Comparison of ENCODE assay signal across 9 mouse cellular contexts in the genomic region with DNA sequence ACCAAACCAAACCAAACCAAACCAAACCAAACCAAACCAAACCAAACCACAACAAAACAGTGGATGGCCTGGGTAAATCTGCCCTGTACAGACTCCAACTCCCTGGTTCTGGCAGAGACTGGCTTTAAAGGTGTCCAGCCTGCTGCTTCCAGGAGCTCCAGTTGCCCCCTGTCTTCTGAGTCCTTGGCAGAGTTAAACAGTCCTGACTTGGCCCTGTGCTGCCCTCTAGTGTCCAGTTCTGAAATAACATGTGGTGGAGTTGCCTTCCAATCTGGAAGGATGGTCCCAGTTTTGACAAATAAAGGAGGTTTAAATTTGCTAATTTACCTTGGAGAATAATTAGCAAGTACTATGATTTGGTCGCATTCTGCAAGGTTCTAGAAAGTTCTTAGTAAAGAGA.
A peak's percentile ranks its signal among the peaks of the same experiment; 100 is the strongest.
DNase-seq lines count a peak whose midpoint lies in the region; ATAC-seq and TF ChIP-seq lines count a peak whose summit lies in the region.
"Had no signal": no experiment of that assay in that cellular context is flagged by ENCODE, and none has a peak within 500 bp of the region (broad histone marks: within the 10 kb centered on the region; RNA-seq: fewer than 3 reads in every experiment).

No protein-coding gene starts in this region.

- no peak overlapping the region for H3K9ac ChIP-seq in CH12.LX (ENCODE audit: insufficient read depth, low read depth)
- H3K9ac ChIP-seq in lung, embryonic 15.5 days: no peak overlapping the region
- H3K9ac ChIP-seq: limb, embryonic 12.5 days had no signal

- intact Hi-C loops in heart, postnatal 10 days (cut with DNase I): loop anchor here (1.0 to 10.0 kb wide), 5 partner anchors 25 to 417 kb away; no protein-coding TSS in a partner anchor

- 0 out of 2 replicates have a peak, but pooled peaks have one; percentile 47 for ATAC-seq in lung, embryonic 15.5 days (ENCODE audit: borderline replicate concordance, extremely low read depth, low FRiP score, low TSS enrichment)

- TF ChIP-seq RAD21 in CH12.LX (IDR thresholded peaks at IDR 0.05; ENCODE audit: low read depth, low read length): peak; percentile 82

- no peak overlapping the region for H3K4me2 ChIP-seq in CH12.LX (ENCODE audit: insufficient read depth, low read depth, poor library complexity, severe bottlenecking)
- H3K4me2 ChIP-seq in lung, embryonic 15.5 days: no peak overlapping the region
- H3K4me2 ChIP-seq: limb, embryonic 12.5 days had no signal

- H3K4me3 ChIP-seq in CH12.LX (replicated peaks in 1 of 3; ENCODE audit: low read depth in 2 of 3, low read length in 2 of 3, poor library complexity in 1 of 3): no peak overlapping the region
- H3K4me3 ChIP-seq in forebrain, embryonic 10.5 days: no peak overlapping the region
- no peak overlapping the region for H3K4me3 ChIP-seq in lung, embryonic 15.5 days
- H3K4me3 ChIP-seq: limb, embryonic 12.5 days had no signal

- TF ChIP-seq EP300 in CH12.LX (IDR thresholded peaks at IDR 0.05; ENCODE audit: low read length): no peak

- no peaks in the 10 kb centered on the region for H3K36me3 ChIP-seq in CH12.LX (replicated peaks in 1 of 2; ENCODE audit: control insufficient read depth in 1 of 2, insufficient read depth in 1 of 2, low read length in 1 of 2)
- H3K36me3 ChIP-seq in forebrain, embryonic 10.5 days (replicated peaks): no peaks in the 10 kb centered on the region
- H3K36me3 ChIP-seq in lung, embryonic 15.5 days: no peaks in the 10 kb centered on the region
- H3K36me3 ChIP-seq: limb, embryonic 12.5 days had no signal

- in situ Hi-C loops in CH12.LX (cut with MboI; ENCODE audit: low pct_ligation_motif_present, low pct_unique_long_range_greater_than_20kb, low sequenced_read_pairs): no loop called here

- DNase-seq in CH12.LX (ENCODE audit: extremely low read depth): peak; percentile 60
- peak; percentile 89 for DNase-seq in brain, adult 2 months (ENCODE audit: low read depth, low spot score)
- DNase-seq in forebrain, embryonic 10.5 days (ENCODE audit: extremely low spot score, low spot score): peak; percentile 79
- peak; percentile 91 to 95 for DNase-seq in heart, postnatal 10 days
- peak; percentile 83 to 93 for DNase-seq in kidney, postnatal 36 days
- peak; percentile 93 for DNase-seq in ovary, postnatal 14 days (ENCODE audit: low spot score)
- DNase-seq in thymus, postnatal 10 days (ENCODE audit: low spot score in 2 of 2): peak; percentile 65 to 89

- WGBS in forebrain, embryonic 10.5 days: 0% methylated on average over 1 of the region's 1 CpGs
- 0% methylated on average over 1 of the region's 1 CpGs for WGBS in lung, embryonic 15.5 days

- peaks cover 7% of the 10 kb centered on the region for H3K27me3 ChIP-seq in CH12.LX (replicated peaks)
- H3K27me3 ChIP-seq in forebrain, embryonic 10.5 days (ENCODE audit: poor library complexity, severe bottlenecking): no peaks in the 10 kb centered on the region
- H3K27me3 ChIP-seq in lung, embryonic 15.5 days: no peaks in the 10 kb centered on the region
- H3K27me3 ChIP-seq: limb, embryonic 12.5 days had no signal

- H3K9me3 ChIP-seq in CH12.LX (replicated peaks; ENCODE audit: low read length): peaks cover 6% of the 10 kb centered on the region
- no peaks in the 10 kb centered on the region for H3K9me3 ChIP-seq in forebrain, embryonic 10.5 days
- no peaks in the 10 kb centered on the region for H3K9me3 ChIP-seq in lung, embryonic 15.5 days
- H3K9me3 ChIP-seq: limb, embryonic 12.5 days had no signal

- 0 out of 4 replicates have a peak, but pooled peaks cover 0 to 5% of the 10 kb centered on the region in 2 experiments for H3K4me1 ChIP-seq in CH12.LX (ENCODE audit: control insufficient read depth in 1 of 2, insufficient read depth in 2 of 2)
- H3K4me1 ChIP-seq in forebrain, embryonic 10.5 days: peaks cover 10% of the 10 kb centered on the region
- H3K4me1 ChIP-seq in lung, embryonic 15.5 days: peaks cover 23% of the 10 kb centered on the region

- TF ChIP-seq CTCF in CH12.LX (conservative IDR thresholded peaks at IDR 0.05 in 1 of 2, IDR thresholded peaks at IDR 0.05 in 1 of 2; ENCODE audit: low read depth in 2 of 2, low read length in 2 of 2): peak; percentile 78 to 91

- H3K79me2 ChIP-seq in CH12.LX (replicated peaks; ENCODE audit: control insufficient read depth, extremely low read depth, insufficient read depth, poor library complexity, severe bottlenecking): no peaks in the 10 kb centered on the region

- dilution Hi-C loops in CH12.LX (cut with MboI; ENCODE audit: extremely low pct_ligation_motif_present, extremely low pct_unique_long_range_greater_than_20kb, low sequenced_read_pairs): no loop called here

- TF ChIP-seq POLR2A in CH12.LX (IDR thresholded peaks at IDR 0.05; ENCODE audit: low read depth, low read length): no peak

- H3K27ac ChIP-seq in CH12.LX (ENCODE audit: insufficient read depth, low read depth): no peak overlapping the region
- H3K27ac ChIP-seq in forebrain, embryonic 10.5 days: no peak overlapping the region
- H3K27ac ChIP-seq in lung, embryonic 15.5 days: peak overlapping the region; percentile 60

TF ChIP-seq in CH12.LX, 34 proteins besides CTCF, POLR2A, EP300 and RAD21:
- no peak for TF ChIP-seq ETS1 (conservative IDR thresholded peaks at IDR 0.05; ENCODE audit: low read depth, low read length)
- TF ChIP-seq SMC3 (IDR thresholded peaks at IDR 0.05; ENCODE audit: low read depth, low read length): peak; percentile 94
- TF ChIP-seq CHD1 (IDR thresholded peaks at IDR 0.05; ENCODE audit: low read depth, low read length): no peak
- TF ChIP-seq ZMIZ1 (IDR thresholded peaks at IDR 0.05; ENCODE audit: low read depth, low read length): no peak
- TF ChIP-seq GABPA (IDR thresholded peaks at IDR 0.05; ENCODE audit: insufficient replicate concordance, low read depth, low read length): no peak
- no peak for TF ChIP-seq PAX5 (IDR thresholded peaks at IDR 0.05; ENCODE audit: low read length)
- TF ChIP-seq MAX (IDR thresholded peaks at IDR 0.05; ENCODE audit: low read length): peak; percentile 54; the same call in 1 of the 2 replicates
- peak; percentile 36; the same call in 1 of the 2 replicates for TF ChIP-seq NELFE (IDR thresholded peaks at IDR 0.05; ENCODE audit: low read depth, low read length)
- peak; percentile 41; the same call in 1 of the 2 replicates for TF ChIP-seq MAZ (IDR thresholded peaks at IDR 0.05; ENCODE audit: low read depth, low read length)
- TF ChIP-seq NRF1 (IDR thresholded peaks at IDR 0.05; ENCODE audit: low read depth, low read length): peak; percentile 26; the same call in 1 of the 2 replicates
- no peak for TF ChIP-seq USF2 (conservative IDR thresholded peaks at IDR 0.05; ENCODE audit: low read depth, low read length)
- TF ChIP-seq SIN3A (IDR thresholded peaks at IDR 0.05; ENCODE audit: low read length): no peak
- no peak for TF ChIP-seq POLR2AphosphoS2 (IDR thresholded peaks at IDR 0.05; ENCODE audit: low read depth, low read length)
- no peak for TF ChIP-seq MYC (IDR thresholded peaks at IDR 0.05; ENCODE audit: low read depth, low read length)
- no peak for TF ChIP-seq IRF4 (IDR thresholded peaks at IDR 0.05; ENCODE audit: low read depth, low read length)
- no peak for TF ChIP-seq ELF1 (IDR thresholded peaks at IDR 0.05; ENCODE audit: low read depth, low read length)
- TF ChIP-seq CHD2 (IDR thresholded peaks at IDR 0.05; ENCODE audit: low read length): no peak
- no peak for TF ChIP-seq JUN (IDR thresholded peaks at IDR 0.05; ENCODE audit: insufficient read depth, low read depth, low read length)
- TF ChIP-seq ZKSCAN1 (IDR thresholded peaks at IDR 0.05; ENCODE audit: borderline replicate concordance, low read depth, low read length): no peak
- no peak for TF ChIP-seq RCOR1 (conservative IDR thresholded peaks at IDR 0.05; ENCODE audit: low read depth, low read length)
- no peak for TF ChIP-seq MAFK (IDR thresholded peaks at IDR 0.05; ENCODE audit: insufficient replicate concordance, low read length)
- no peak for TF ChIP-seq ZNF384 (IDR thresholded peaks at IDR 0.05; ENCODE audit: low read depth, low read length)
- TF ChIP-seq HCFC1 (IDR thresholded peaks at IDR 0.05; ENCODE audit: low read depth, low read length): no peak
- peak; percentile 78 for TF ChIP-seq ZC3H11A (IDR thresholded peaks at IDR 0.05; ENCODE audit: low read depth, low read length)
- no peak for TF ChIP-seq TBP (conservative IDR thresholded peaks at IDR 0.05; ENCODE audit: low read depth, low read length)
- no peak for TF ChIP-seq BHLHE40 (IDR thresholded peaks at IDR 0.05; ENCODE audit: low read depth, low read length)
- TF ChIP-seq MXI1 (IDR thresholded peaks at IDR 0.05; ENCODE audit: low read depth, low read length): no peak
- no peak for TF ChIP-seq KAT2A (IDR thresholded peaks at IDR 0.05; ENCODE audit: insufficient replicate concordance, low read length)
- TF ChIP-seq E2F4 (IDR thresholded peaks at IDR 0.05; ENCODE audit: insufficient replicate concordance, low read depth, low read length): no peak
- TF ChIP-seq MEF2A (IDR thresholded peaks at IDR 0.05; ENCODE audit: borderline replicate concordance, low read depth, low read length): no peak
- TF ChIP-seq JUND (conservative IDR thresholded peaks at IDR 0.05; ENCODE audit: low read depth, low read length): no peak
- TF ChIP-seq UBTF (IDR thresholded peaks at IDR 0.05; ENCODE audit: low read depth, low read length): no peak
- no peak for TF ChIP-seq TCF12 (IDR thresholded peaks at IDR 0.05; ENCODE audit: low read depth, low read length)
- TF ChIP-seq USF1 (IDR thresholded peaks at IDR 0.05; ENCODE audit: low read depth, low read length): no peak
TF ChIP-seq in CH12.LX: peak in this region for 6.
